Mouse (Mus musculus) bone marrow, adult 2 months (tissue): ENCODE results near the gene Ints6.

Experiments
- CTCF ChIP-seq: fragments of 200-500 bp; IDR thresholded peaks from 2 replicates; pipeline ENCODE4 v1.5.1; 2011; ENCODE audit warnings: low read length, control low read depth; ENCODE audit not compliant: control insufficient read depth, insufficient read depth
- POLR2A ChIP-seq: fragments of 200-500 bp; IDR thresholded peaks from 2 replicates; pipeline ENCODE4 v1.6.1; 2011; ENCODE audit warnings: low read depth, mild to moderate bottlenecking, control low read depth, low read length, borderline replicate concordance; ENCODE audit not compliant: control insufficient read depth

- no peak for TF ChIP-seq POLR2A
- TF ChIP-seq CTCF = no peak
Observed at GRCm38 (mm10) chr14:62657469-62657868, 103.5 kb downstream of the Ints6 start.
